Comparison of ENCODE assay signal across 20 mouse cellular contexts in genomic region chr5:20080605-20081309, GRCm38 (mm10).
A peak's percentile ranks its signal among the peaks of the same experiment; 100 is the strongest.
DNase-seq lines count a peak whose midpoint lies in the region; ATAC-seq and TF ChIP-seq lines count a peak whose summit lies in the region.
"Had no signal": no experiment of that assay in that cellular context is flagged by ENCODE, and none has a peak within 500 bp of the region (broad histone marks: within the 10 kb centered on the region; RNA-seq: fewer than 3 reads in every experiment).

No protein-coding gene starts in this region.

- peak; percentile 63 for DNase-seq in CH12.LX (ENCODE audit: extremely low read depth)
- peak; percentile 62 for DNase-seq in embryo, embryonic 10 days (ENCODE audit: low spot score)
- no peak for DNase-seq in right cerebral cortex, postnatal 25 days
- DNase-seq in cerebellum, postnatal 25 days: no peak
- DNase-seq in heart, adult 9 months (ENCODE audit: low spot score in 2 of 2): no peak
- DNase-seq: cerebellum, adult 9-10 months; gastrocnemius, postnatal 14 days; kidney, adult 2 months; kidney, postnatal 25 days; lung, adult 2 months; thymus, adult 2 months had no signal

- H3K9ac ChIP-seq in CH12.LX (ENCODE audit: insufficient read depth, low read depth): no peak overlapping the region
- no peak overlapping the region for H3K9ac ChIP-seq in embryonic facial prominence, embryonic 15.5 days
- H3K9ac ChIP-seq: embryonic facial prominence, embryonic 12.5 days; liver, embryonic 12.5 days; neural tube, embryonic 12.5 days; stomach, embryonic 15.5 days had no signal

- dilution Hi-C loops in CH12.LX (cut with MboI; ENCODE audit: extremely low pct_ligation_motif_present, extremely low pct_unique_long_range_greater_than_20kb, low sequenced_read_pairs): no loop called here

- no peaks in the 10 kb centered on the region for H3K27me3 ChIP-seq in CH12.LX (replicated peaks)
- no peaks in the 10 kb centered on the region for H3K27me3 ChIP-seq in embryonic facial prominence, embryonic 15.5 days
- H3K27me3 ChIP-seq: embryonic facial prominence, embryonic 12.5 days; liver, embryonic 12.5 days; neural tube, embryonic 12.5 days; stomach, embryonic 15.5 days had no signal

- no peak for TF ChIP-seq RAD21 in CH12.LX (IDR thresholded peaks at IDR 0.05; ENCODE audit: low read depth, low read length)

- no peaks in the 10 kb centered on the region for H3K36me3 ChIP-seq in CH12.LX (replicated peaks in 1 of 2; ENCODE audit: control insufficient read depth in 1 of 2, insufficient read depth in 1 of 2, low read length in 1 of 2)
- no peaks in the 10 kb centered on the region for H3K36me3 ChIP-seq in embryonic facial prominence, embryonic 15.5 days
- H3K36me3 ChIP-seq: embryonic facial prominence, embryonic 12.5 days; forebrain, embryonic 10.5 days; liver, embryonic 12.5 days; neural tube, embryonic 12.5 days; stomach, embryonic 15.5 days had no signal

- H3K9me3 ChIP-seq in CH12.LX (replicated peaks; ENCODE audit: low read length): no peaks in the 10 kb centered on the region
- H3K9me3 ChIP-seq in embryonic facial prominence, embryonic 15.5 days (replicated peaks): no peaks in the 10 kb centered on the region
- H3K9me3 ChIP-seq: embryonic facial prominence, embryonic 12.5 days; forebrain, embryonic 10.5 days; liver, embryonic 12.5 days; neural tube, embryonic 12.5 days; stomach, embryonic 15.5 days had no signal

- H3K79me2 ChIP-seq in CH12.LX (replicated peaks; ENCODE audit: control insufficient read depth, extremely low read depth, insufficient read depth, poor library complexity, severe bottlenecking): no peaks in the 10 kb centered on the region

- TF ChIP-seq CTCF in CH12.LX (conservative IDR thresholded peaks at IDR 0.05 in 1 of 2, IDR thresholded peaks at IDR 0.05 in 1 of 2; ENCODE audit: low read depth in 2 of 2, low read length in 2 of 2): no peak

- WGBS in embryonic facial prominence, embryonic 15.5 days: 19% methylated on average over 9 of the region's 9 CpGs

- TF ChIP-seq EP300 in CH12.LX (IDR thresholded peaks at IDR 0.05; ENCODE audit: low read length): peak; percentile 69

- no peak overlapping the region for H3K4me2 ChIP-seq in CH12.LX (ENCODE audit: insufficient read depth, low read depth, poor library complexity, severe bottlenecking)
- no peak overlapping the region for H3K4me2 ChIP-seq in embryonic facial prominence, embryonic 15.5 days (replicated peaks)
- H3K4me2 ChIP-seq: embryonic facial prominence, embryonic 12.5 days; liver, embryonic 12.5 days; midbrain, embryonic 11.5 days; neural tube, embryonic 12.5 days; stomach, embryonic 15.5 days had no signal

- in situ Hi-C loops in CH12.LX (cut with MboI; ENCODE audit: low pct_ligation_motif_present, low pct_unique_long_range_greater_than_20kb, low sequenced_read_pairs): no loop called here

- no peak for TF ChIP-seq POLR2A in CH12.LX (IDR thresholded peaks at IDR 0.05; ENCODE audit: low read depth, low read length)

- ATAC-seq in embryonic facial prominence, embryonic 15.5 days (ENCODE audit: insufficient number of reproducible peaks, low FRiP score, low TSS enrichment, low read depth): 0 out of 2 replicates have a peak, but pooled peaks have one; percentile 24
- ATAC-seq in megakaryocyte, adult 5-6 weeks (ENCODE audit: poor library complexity, severe bottlenecking): 0 out of 2 replicates have a peak, but pooled peaks have one; percentile 33
- ATAC-seq in erythroblast, adult 5-6 weeks (replicated peaks; ENCODE audit: low FRiP score, poor library complexity, severe bottlenecking): no peak
- ATAC-seq: liver, embryonic 12.5 days had no signal

- H3K4me3 ChIP-seq in CH12.LX (replicated peaks in 1 of 3; ENCODE audit: low read depth in 2 of 3, low read length in 2 of 3, poor library complexity in 1 of 3): no peak overlapping the region
- no peak overlapping the region for H3K4me3 ChIP-seq in embryonic facial prominence, embryonic 15.5 days (replicated peaks)
- H3K4me3 ChIP-seq: embryonic facial prominence, embryonic 12.5 days; forebrain, embryonic 10.5 days; liver, embryonic 12.5 days; neural tube, embryonic 12.5 days; stomach, embryonic 15.5 days had no signal

- peaks cover 0 to 34% of the 10 kb centered on the region in 2 experiments; a peak in 2 of 4 replicates for H3K4me1 ChIP-seq in CH12.LX (ENCODE audit: control insufficient read depth in 1 of 2, insufficient read depth in 2 of 2)
- peaks cover 14% of the 10 kb centered on the region for H3K4me1 ChIP-seq in embryonic facial prominence, embryonic 15.5 days
- H3K4me1 ChIP-seq: forebrain, embryonic 10.5 days; liver, embryonic 12.5 days; neural tube, embryonic 12.5 days; stomach, embryonic 15.5 days had no signal

- no peak overlapping the region for H3K27ac ChIP-seq in CH12.LX (ENCODE audit: insufficient read depth, low read depth)
- no peak overlapping the region for H3K27ac ChIP-seq in embryonic facial prominence, embryonic 15.5 days (replicated peaks)
- H3K27ac ChIP-seq: embryonic facial prominence, embryonic 12.5 days; forebrain, embryonic 10.5 days; liver, embryonic 12.5 days; neural tube, embryonic 12.5 days; stomach, embryonic 15.5 days had no signal

TF ChIP-seq in CH12.LX, 34 proteins besides CTCF, POLR2A, EP300 and RAD21:
- TF ChIP-seq E2F4 (IDR thresholded peaks at IDR 0.05; ENCODE audit: insufficient replicate concordance, low read depth, low read length) (no peak), ETS1 (conservative IDR thresholded peaks at IDR 0.05; ENCODE audit: low read depth, low read length) (peak; percentile 17; the same call in 1 of the 2 replicates), JUN (IDR thresholded peaks at IDR 0.05; ENCODE audit: insufficient read depth, low read depth, low read length) (peak; percentile 16; the same call in 1 of the 2 replicates)

Comparison
In these comparisons a context has a peak if more than half of its experiments do, and no peak if none do; other contexts are left out.
1. DNase-seq: peak in CH12.LX (single experiment) and embryo, embryonic 10 days (single experiment); none in right cerebral cortex, postnatal 25 days (single experiment), cerebellum, postnatal 25 days (0 of 2) and heart, adult 9 months (0 of 2).